Mouse (Mus musculus) neural tube, embryonic 15.5 days (tissue): Measurements from ENCODE around the gene Tchp. TPM values are rescaled to one million over a fixed set of nuclear protein-coding genes. Genes with fewer than 3 reads are reported as not detected.

ENCODE experiments used
- ATAC-seq: fragments of 200-750 bp; cut with Nextera tagmentation; 2 replicates; pipeline ENCODE4 v1.8.0; 2017; ENCODE audit warnings: mild to moderate bottlenecking, moderate TSS enrichment, moderate library complexity; ENCODE audit not compliant: low FRiP score
- H3K27ac ChIP-seq: fragments of 300-500 bp; sonication (generic); replicated peaks from 2 replicates; pipeline ENCODE4 v1.5.1; 2015; ENCODE audit warnings: mild to moderate bottlenecking, inconsistent platforms
- H3K27me3 ChIP-seq: fragments of 300-500 bp; sonication (generic); replicated peaks from 2 replicates; pipeline ENCODE4 v1.6.1; 2015; ENCODE audit warnings: inconsistent platforms
- H3K36me3 ChIP-seq: fragments of 300-500 bp; sonication (generic); 2 replicates; pipeline ENCODE4 v1.6.1; 2015; ENCODE audit warnings: inconsistent platforms
- H3K4me1 ChIP-seq: fragments of 300-500 bp; sonication (generic); 2 replicates; pipeline ENCODE4 v1.6.1; 2015; ENCODE audit warnings: inconsistent platforms
- H3K4me2 ChIP-seq: fragments of 300-500 bp; sonication (generic); 2 replicates; pipeline ENCODE4 v1.6.1; 2015; ENCODE audit warnings: inconsistent platforms, mild to moderate bottlenecking, moderate library complexity
- H3K4me3 ChIP-seq: fragments of 300-500 bp; sonication (generic); replicated peaks from 2 replicates; pipeline ENCODE4 v1.5.1; 2015; ENCODE audit warnings: mild to moderate bottlenecking, inconsistent platforms
- H3K9ac ChIP-seq: fragments of 300-500 bp; sonication (generic); replicated peaks from 2 replicates; pipeline ENCODE4 v1.6.1; 2015; ENCODE audit warnings: mild to moderate bottlenecking, inconsistent platforms
- H3K9me3 ChIP-seq: fragments of 300-500 bp; sonication (generic); replicated peaks from 2 replicates; pipeline ENCODE4 v1.6.1; 2016; ENCODE audit warnings: inconsistent platforms
- WGBS: fragments of 180-500 bp; shearing (Covaris S2); methylation state at CpG from one replicate; pipeline ENCODE4 v1.1.7; 2015; ENCODE audit warnings: mixed read lengths; 5-methylcytosine and 5-hydroxymethylcytosine counted together
- polyA plus RNA-seq: library from polyadenylated mRNA; unstranded; fragments of >200 nt; fragmentation: Nextera tagmentation; extraction: Ambion mirVana; gene quantifications from 2 replicates; pipeline ENCODE4 v1.2.1, GENCODE M21; 2015

The Tchp gene
- polyA plus RNA-seq, 1 experiment from 2014 or later, result 14.1 TPM

- Histone ChIP-seq H3K9ac (no peak overlapping the region), H3K36me3 (peaks cover 17% of the 10 kb centered on the region), H3K4me1 (peaks cover 22% of the 10 kb centered on the region), H3K27ac (no peak overlapping the region; the same call in 1 of the 2 replicates), H3K4me2 (no peak overlapping the region), H3K4me3 (no peak overlapping the region), H3K9me3 (no peaks in the 10 kb centered on the region), H3K27me3 (no peaks in the 10 kb centered on the region)
- no peak for ATAC-seq
- 77% methylated on average over 19 of the region's 19 CpGs for WGBS
These were observed 26.8 kb upstream of the Tchp start for GRCm38 (mm10) chr5:114680676-114681285.

GRCm38 (mm10) chr5:114681717-114682116, 25.8 kb upstream of the Tchp start:
- no peak overlapping the region for H3K9ac ChIP-seq
- WGBS, result 79% methylated on average over 8 of the region's 8 CpGs
- H3K4me1 ChIP-seq, result peaks cover 22% of the 10 kb centered on the region
- no peak overlapping the region for H3K4me3 ChIP-seq
- no peak for ATAC-seq
- H3K9me3 ChIP-seq, result no peaks in the 10 kb centered on the region
- H3K36me3 ChIP-seq, result peaks cover 8% of the 10 kb centered on the region
- H3K27me3 ChIP-seq, result no peaks in the 10 kb centered on the region
- no peak overlapping the region for H3K4me2 ChIP-seq
- H3K27ac ChIP-seq, result no peak overlapping the region

- H3K4me2 ChIP-seq, result no peak overlapping the region
- no peaks in the 10 kb centered on the region for H3K9me3 ChIP-seq
- H3K27ac ChIP-seq, result no peak overlapping the region
- no peak for ATAC-seq
- 90% methylated on average over 5 of the region's 5 CpGs for WGBS
- H3K27me3 ChIP-seq, result no peaks in the 10 kb centered on the region
- no peak overlapping the region for H3K9ac ChIP-seq
- H3K4me1 ChIP-seq, result peaks cover 33% of the 10 kb centered on the region
- H3K4me3 ChIP-seq, result no peak overlapping the region
- no peaks in the 10 kb centered on the region for H3K36me3 ChIP-seq
These were observed 21.6 kb upstream of the Tchp start for GRCm38 (mm10) chr5:114685986-114686385.

- Histone ChIP-seq H3K9me3 (no peaks in the 10 kb centered on the region), H3K4me1 (peaks cover 37% of the 10 kb centered on the region), H3K9ac (no peak overlapping the region), H3K27ac (no peak overlapping the region), H3K4me3 (no peak overlapping the region), H3K27me3 (no peaks in the 10 kb centered on the region), H3K4me2 (no peak overlapping the region), H3K36me3 (no peaks in the 10 kb centered on the region)
- WGBS, result 63% methylated on average over 7 of the region's 7 CpGs
- ATAC-seq, result no peak
These were observed 20.8 kb upstream of the Tchp start for GRCm38 (mm10) chr5:114686726-114687210.

GRCm38 (mm10) chr5:114687901-114688300, 19.7 kb upstream of the Tchp start:
- Histone ChIP-seq H3K27me3 (no peaks in the 10 kb centered on the region), H3K27ac (no peak overlapping the region), H3K9ac (no peak overlapping the region), H3K4me3 (no peak overlapping the region), H3K4me2 (no peak overlapping the region), H3K9me3 (no peaks in the 10 kb centered on the region), H3K4me1 (peaks cover 32% of the 10 kb centered on the region), H3K36me3 (no peaks in the 10 kb centered on the region)
- no peak for ATAC-seq

- Histone ChIP-seq H3K27ac (no peak overlapping the region), H3K9ac (no peak overlapping the region), H3K36me3 (no peaks in the 10 kb centered on the region), H3K27me3 (no peaks in the 10 kb centered on the region), H3K4me3 (no peak overlapping the region), H3K4me1 (peaks cover 25% of the 10 kb centered on the region), H3K9me3 (no peaks in the 10 kb centered on the region), H3K4me2 (peak overlapping the region; percentile 87; the same call in 1 of the 2 replicates)
- WGBS, result 80% methylated on average over 13 of the region's 13 CpGs
- ATAC-seq, result no peak
These were observed 18.9 kb upstream of the Tchp start for GRCm38 (mm10) chr5:114688703-114689102.

GRCm38 (mm10) chr5:114689700-114690366, 17.7 kb upstream of the Tchp start:
- no peak for ATAC-seq
- Histone ChIP-seq H3K4me3 (peak overlapping the region; percentile 86), H3K4me2 (peak overlapping the region; percentile 87), H3K4me1 (peaks cover 25% of the 10 kb centered on the region), H3K36me3 (no peaks in the 10 kb centered on the region), H3K27me3 (0 out of 2 replicates have a peak, but pooled peaks cover 2% of the 10 kb centered on the region), H3K9ac (peak overlapping the region; percentile 89), H3K27ac (no peak overlapping the region), H3K9me3 (no peaks in the 10 kb centered on the region)
- WGBS, result 22% methylated on average over 16 of the region's 16 CpGs

- H3K4me2 ChIP-seq, result peak within 1 kb of the TSS; percentile 87
- H3K4me1 ChIP-seq, result peaks cover 25% of the 10 kb centered on the region
- ATAC-seq, result peak; percentile 98
- 0 out of 2 replicates have a peak, but pooled peaks cover 2% of the 10 kb centered on the region for H3K27me3 ChIP-seq
- H3K27ac ChIP-seq, result peak within 1 kb of the TSS; percentile 73
- no peaks in the 10 kb centered on the region for H3K9me3 ChIP-seq
- 6% methylated on average over 54 of the region's 75 CpGs for WGBS
- peak within 1 kb of the TSS; percentile 89 for H3K9ac ChIP-seq
- no peaks in the 10 kb centered on the region for H3K36me3 ChIP-seq
- peak within 1 kb of the TSS; percentile 86 for H3K4me3 ChIP-seq
These were observed 16.7 kb upstream of the Tchp start, which contains the start of gene Gltp for GRCm38 (mm10) chr5:114690633-114691567. Gene Gltp, minus strand, starts transcription at chr5:114690984.

GRCm38 (mm10) chr5:114695775-114696174, 11.8 kb upstream of the Tchp start:
- H3K9me3 ChIP-seq, result no peaks in the 10 kb centered on the region
- no peak overlapping the region for H3K9ac ChIP-seq
- no peak overlapping the region for H3K4me3 ChIP-seq
- peaks cover 4% of the 10 kb centered on the region for H3K4me1 ChIP-seq
- 73% methylated on average over 5 of the region's 5 CpGs for WGBS
- H3K27me3 ChIP-seq, result 0 out of 2 replicates have a peak, but pooled peaks cover 2% of the 10 kb centered on the region
- no peak overlapping the region for H3K4me2 ChIP-seq
- H3K27ac ChIP-seq, result no peak overlapping the region
- no peak for ATAC-seq
- H3K36me3 ChIP-seq, result no peaks in the 10 kb centered on the region

GRCm38 (mm10) chr5:114696939-114697338, 10.6 kb upstream of the Tchp start:
- ATAC-seq, result no peak
- Histone ChIP-seq H3K36me3 (no peaks in the 10 kb centered on the region), H3K27me3 (0 out of 2 replicates have a peak, but pooled peaks cover 2% of the 10 kb centered on the region), H3K9me3 (no peaks in the 10 kb centered on the region), H3K9ac (no peak overlapping the region), H3K4me1 (no peaks in the 10 kb centered on the region), H3K27ac (no peak overlapping the region), H3K4me2 (no peak overlapping the region), H3K4me3 (no peak overlapping the region)
- WGBS, result 85% methylated on average over 17 of the region's 17 CpGs

- H3K36me3 ChIP-seq, result no peaks in the 10 kb centered on the region
- no peak overlapping the region for H3K4me2 ChIP-seq
- 77% methylated on average over 19 of the region's 19 CpGs for WGBS
- no peak overlapping the region for H3K4me3 ChIP-seq
- H3K4me1 ChIP-seq, result no peaks in the 10 kb centered on the region
- H3K9me3 ChIP-seq, result no peaks in the 10 kb centered on the region
- H3K27me3 ChIP-seq, result 0 out of 2 replicates have a peak, but pooled peaks cover 2% of the 10 kb centered on the region
- peak; percentile 68; the same call in 1 of the 2 replicates for ATAC-seq
- no peak overlapping the region for H3K9ac ChIP-seq
- peak overlapping the region; percentile 37; the same call in 1 of the 2 replicates for H3K27ac ChIP-seq
These were observed 9.4 kb upstream of the Tchp start for GRCm38 (mm10) chr5:114698044-114698746.
